Mouse (Mus musculus) megakaryocyte progenitor cell, adult 5-6 weeks (primary cell): ENCODE results near the gene Abca1. TPM values are rescaled to one million over a fixed set of nuclear protein-coding genes. Genes with fewer than 3 reads are reported as not detected.

Experiments used
- ATAC-seq: replicated peaks from 2 replicates; pipeline ENCODE4 v1.8.0; 2016; ENCODE audit warnings: mild to moderate bottlenecking, moderate TSS enrichment, inconsistent platforms; ENCODE audit not compliant: poor library complexity
- total RNA-seq, 2 experiments: library from RNA; stranded (forward) in 1 of 2; stranded (reverse) in 1 of 2; fragments of 157-497, 149-512 nt in 1 of 2; fragments of 200-1000 nt in 1 of 2; gene quantifications; 2 replicates each; pipeline versions ENCODE4 v1.2.3 to v1.2.4; 2015 to 2017

Gene Abca1
- total RNA-seq, 2 experiments from 2014 or later: 1.8 to 1.9 TPM

DNA sequence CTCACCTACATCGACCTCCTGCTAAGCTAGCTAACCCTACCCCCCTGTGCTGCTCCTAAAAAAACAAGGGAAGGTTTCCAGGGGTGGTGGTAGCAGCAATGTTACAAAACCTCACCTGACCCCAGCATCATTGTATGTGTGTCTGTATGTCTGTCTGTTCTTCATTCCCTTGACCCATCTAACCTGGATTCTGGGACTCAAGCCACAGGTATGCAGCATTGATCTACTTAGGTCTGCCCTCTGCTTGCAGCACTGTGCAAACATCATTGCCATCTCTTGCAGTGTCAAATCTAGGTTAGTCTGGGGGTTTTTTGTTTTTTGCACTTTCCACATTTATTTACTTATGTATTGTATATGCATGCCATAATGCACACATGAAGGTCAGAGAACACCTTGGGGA, 141.3 kb downstream of the Abca1 start:
- ATAC-seq: no peak

DNA sequence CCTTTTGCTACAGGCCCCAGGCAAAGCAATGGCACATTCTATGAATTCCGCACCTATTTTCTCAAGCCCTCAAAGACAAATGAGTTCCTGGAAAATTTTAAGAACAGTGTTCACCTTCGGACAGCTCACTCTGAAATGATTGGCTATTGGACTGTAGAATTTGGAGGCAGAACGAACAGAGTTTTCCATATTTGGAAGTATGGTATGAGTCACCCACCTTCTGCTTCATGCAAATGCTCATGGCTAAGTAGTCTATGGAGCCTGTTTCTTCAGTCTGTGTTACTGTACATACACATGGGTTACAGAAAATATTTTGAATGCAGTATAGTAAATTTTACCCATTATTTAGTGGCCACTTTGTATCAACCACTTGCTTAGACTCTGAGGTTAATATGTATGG, 144.7 kb downstream of the Abca1 start:
- ATAC-seq: no peak

DNA sequence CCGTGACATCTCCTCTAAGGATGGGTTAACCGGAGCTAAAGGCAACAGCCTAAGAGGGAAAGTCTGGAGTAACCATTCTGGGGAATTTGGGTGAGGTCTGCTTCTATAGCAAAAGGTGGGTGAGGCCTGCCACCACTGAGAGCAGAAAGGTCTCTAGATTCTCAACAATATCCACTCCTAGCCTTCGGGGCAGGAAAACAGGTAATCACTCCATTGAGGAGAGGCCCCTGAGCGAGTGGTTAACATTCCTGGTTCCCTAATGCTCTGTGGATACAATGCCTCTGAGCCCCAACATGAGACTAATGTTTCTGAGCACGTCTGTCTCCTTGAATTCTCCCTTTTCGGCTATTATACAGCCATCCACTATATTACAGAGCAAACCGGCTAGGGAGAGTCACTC, 145.3 kb downstream of the Abca1 start:
- no peak for ATAC-seq

DNA sequence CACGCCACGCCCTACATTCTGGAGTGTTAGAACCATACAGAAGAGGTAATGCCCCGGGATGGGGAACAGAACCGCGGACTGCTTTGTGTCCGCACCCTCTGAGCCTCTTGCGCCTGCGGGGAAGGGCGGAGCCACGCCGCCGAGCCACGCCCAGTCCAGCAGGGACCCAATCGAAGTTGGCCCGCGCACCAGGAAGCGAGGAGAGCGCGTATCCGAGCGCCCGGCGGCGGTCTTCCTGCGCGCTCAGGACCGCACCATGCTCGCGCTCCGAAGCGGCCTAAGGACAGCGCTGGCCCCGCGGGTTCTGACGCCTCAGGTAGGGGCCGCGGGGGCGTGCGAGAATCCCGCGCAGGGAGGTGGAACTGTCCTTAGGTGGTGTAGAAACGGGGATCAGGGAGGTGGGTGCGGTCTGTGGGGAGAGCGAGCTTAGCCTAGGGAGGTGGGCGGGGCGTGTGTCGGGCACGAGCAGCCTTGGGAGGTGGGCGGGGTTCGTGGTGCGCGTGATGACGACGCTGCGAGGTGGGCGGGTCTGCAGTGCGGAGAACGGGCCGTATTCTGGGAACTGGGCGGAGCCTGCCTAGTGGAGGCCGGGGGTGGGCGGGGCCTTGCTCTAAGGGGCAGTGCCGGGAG, 147.8 kb downstream of the Abca1 start, which contains the start of gene Nipsnap3b:
Gene Nipsnap3b, plus strand, starts transcription at position 149 of the 630 bp plus-strand sequence.
- ATAC-seq: peak; percentile 93

DNA sequence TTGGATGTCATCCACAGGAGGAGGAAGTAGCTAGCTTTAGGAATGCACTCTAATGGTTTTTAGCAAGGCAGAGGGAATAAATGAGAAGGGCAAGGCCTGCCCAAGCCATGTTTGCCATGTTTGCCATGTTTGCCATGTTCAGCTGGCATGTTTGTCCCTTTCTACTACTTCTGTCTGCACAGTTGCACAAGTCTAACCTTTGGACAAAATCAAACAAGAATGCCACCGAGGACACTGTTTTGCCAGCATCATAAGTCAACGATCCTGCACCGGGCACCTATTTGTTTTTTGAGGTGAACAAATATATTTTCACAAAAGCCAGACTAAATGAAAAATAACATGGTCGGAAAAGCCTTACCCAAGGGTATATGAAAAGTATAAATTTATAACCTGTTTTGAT, 149.8 kb downstream of the Abca1 start:
- ATAC-seq: no peak

DNA sequence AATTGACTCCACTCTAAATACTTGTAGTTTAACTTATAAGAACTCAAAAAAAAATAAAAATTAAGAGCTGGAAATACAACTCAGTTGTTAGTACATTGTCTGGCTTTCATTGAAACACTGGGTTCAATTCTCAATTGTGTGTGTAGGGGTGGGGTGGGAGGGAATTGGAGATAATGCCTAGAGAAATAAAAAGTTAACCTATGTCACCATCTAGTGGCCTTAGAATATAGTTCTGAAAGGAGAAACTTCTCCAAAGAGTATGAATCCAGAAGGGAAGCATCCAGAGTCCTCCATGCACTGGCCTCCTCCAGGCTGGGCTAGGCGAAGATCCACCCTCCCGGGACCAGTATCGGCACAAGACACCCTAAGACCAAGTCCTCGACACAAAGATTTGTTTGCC, 150.5 kb downstream of the Abca1 start:
- ATAC-seq: no peak

DNA sequence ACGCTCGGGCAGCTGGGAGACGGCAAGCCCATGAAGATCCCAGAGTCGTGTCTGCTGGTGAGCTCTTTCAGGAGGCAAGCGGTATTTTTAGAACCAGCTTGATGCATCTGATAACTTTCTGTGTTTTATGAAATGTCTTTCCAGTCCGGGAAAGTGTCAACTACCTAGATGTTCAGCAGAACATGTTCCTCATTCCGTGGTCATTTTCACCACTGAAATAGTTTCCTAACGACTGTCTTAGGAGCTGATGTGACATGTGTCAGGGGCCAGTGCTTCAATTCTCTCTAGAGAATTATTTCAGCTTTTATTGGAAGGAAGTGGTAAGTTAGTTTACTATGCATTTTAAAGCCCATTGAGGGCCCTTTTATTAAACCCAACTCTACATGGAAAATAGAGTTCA, 159.5 kb downstream of the Abca1 start:
- peak; percentile 76 for ATAC-seq

DNA sequence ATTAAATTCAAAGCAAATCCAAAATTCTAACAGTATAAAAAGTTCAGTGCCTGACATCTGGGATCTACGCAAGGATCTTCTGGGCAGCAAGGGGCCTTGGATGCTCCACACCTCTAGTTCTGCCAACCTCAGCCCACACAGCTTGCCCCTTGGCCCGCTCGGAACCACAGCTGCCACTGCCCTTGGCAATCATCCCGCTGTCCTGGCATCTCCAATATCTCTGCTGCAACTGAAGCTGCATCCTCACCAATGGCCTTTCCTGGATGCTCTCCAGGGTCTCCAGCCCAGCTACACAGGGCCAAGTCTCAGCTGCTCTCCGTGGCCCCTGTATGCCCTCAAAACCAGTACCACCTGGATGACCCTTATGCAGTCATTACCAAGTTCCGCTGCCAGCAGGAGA, 160.2 kb downstream of the Abca1 start:
- ATAC-seq: no peak

DNA sequence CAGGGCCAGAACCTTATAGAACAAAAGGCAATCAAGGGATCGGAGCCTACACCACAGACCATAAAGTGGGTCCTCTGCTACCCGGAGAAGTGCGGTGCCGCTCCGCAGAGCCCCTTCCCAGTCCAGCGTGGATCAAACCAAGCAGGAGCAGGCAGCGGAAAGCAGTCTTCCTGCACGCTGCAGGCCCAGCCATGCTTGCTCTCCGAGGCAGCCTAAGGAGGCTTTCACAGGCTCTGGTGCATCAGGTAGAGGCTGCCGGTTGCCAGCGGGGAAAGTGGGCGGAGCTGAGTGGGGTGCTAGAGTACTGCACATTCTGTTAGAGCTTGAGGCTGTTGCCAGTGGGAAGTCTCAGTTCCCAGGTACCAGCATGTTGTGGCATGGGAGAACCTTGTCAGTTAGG, 170.4 kb downstream of the Abca1 start, which contains the start of gene Nipsnap3a:
Gene Nipsnap3a, plus strand, starts transcription at position 25 of the 400 bp plus-strand sequence.
- ATAC-seq: 0 out of 2 replicates have a peak, but pooled peaks have one; percentile 31

DNA sequence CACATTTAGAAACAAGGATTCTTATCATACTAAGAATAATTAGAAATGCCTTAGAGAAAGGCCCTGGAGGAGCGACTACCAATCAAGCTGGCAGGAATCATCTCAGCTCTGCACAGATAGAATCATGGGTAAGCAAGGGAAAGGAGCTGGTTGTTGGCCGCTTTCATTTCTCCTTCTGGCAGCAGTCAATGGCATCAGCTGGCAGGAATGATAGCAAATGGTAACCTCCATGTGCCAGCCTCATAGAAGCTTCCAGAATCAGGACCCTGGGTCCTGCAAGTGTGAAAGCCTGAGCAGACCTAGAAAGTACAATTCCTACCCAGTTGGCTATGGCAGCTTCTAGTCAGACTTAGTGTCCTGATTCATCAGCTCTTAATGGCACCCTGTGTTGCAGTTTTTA, 173.4 kb downstream of the Abca1 start:
- no peak for ATAC-seq

DNA sequence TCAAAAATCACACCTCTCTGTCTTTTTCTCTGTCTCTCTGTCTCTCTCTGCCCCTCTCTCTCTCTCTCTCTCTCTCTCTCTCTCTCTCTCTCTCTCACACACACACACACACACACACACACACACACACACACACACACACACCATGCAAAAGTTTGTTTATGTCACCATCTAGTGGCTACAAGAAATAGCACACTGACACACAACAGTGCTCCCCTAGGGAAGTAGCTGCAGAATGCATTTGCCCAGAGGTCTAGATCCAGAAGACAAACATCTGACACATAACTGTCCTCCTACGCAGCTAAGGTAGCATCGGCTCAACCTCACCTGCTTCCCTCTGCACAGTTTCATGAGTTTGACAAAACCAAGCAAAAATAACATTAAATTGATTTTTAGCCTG, 174.5 kb downstream of the Abca1 start:
- peak; percentile 94 for ATAC-seq

Other genes with a start within 250 kb of the Abca1 start
- gene Olfr272, start 240.7 kb downstream of the Abca1 start, total RNA-seq (2015): 1.0 TPM in 1 of 2 replicates, not detected in the other
- 0.64 TPM in 1 of 2 replicates, not detected in the other for gene Olfr272, start 240.7 kb downstream of the Abca1 start, total RNA-seq (2017)
- gene Olfr270, start 195.3 kb downstream of the Abca1 start, total RNA-seq (2015): not detected in 2 replicates
- gene Olfr270, start 195.3 kb downstream of the Abca1 start, total RNA-seq (2017): not detected in 2 replicates
- gene Nipsnap3a, start 170.6 kb downstream of the Abca1 start, total RNA-seq (2015): not detected in 2 replicates
- gene Nipsnap3a, start 170.6 kb downstream of the Abca1 start, total RNA-seq (2017): not detected in 2 replicates
- 79.9 and 89.9 TPM in 2 replicates for gene Nipsnap3b, start 148.0 kb downstream of the Abca1 start, total RNA-seq (2015)
- gene Nipsnap3b, start 148.0 kb downstream of the Abca1 start, total RNA-seq (2017): 39.2 and 46.1 TPM in 2 replicates